Comparison of ENCODE assay signal across 20 mouse cellular contexts in genomic region chr3:69062764-69063163, GRCm38 (mm10). TPM values are rescaled to one million over a fixed set of nuclear protein-coding genes. Genes with fewer than 3 reads are reported as not detected.
A peak's percentile ranks its signal among the peaks of the same experiment; 100 is the strongest.
DNase-seq lines count a peak whose midpoint lies in the region; ATAC-seq and TF ChIP-seq lines count a peak whose summit lies in the region.
"Had no signal": no experiment of that assay in that cellular context is flagged by ENCODE, and none has a peak within 500 bp of the region (broad histone marks: within the 10 kb centered on the region; RNA-seq: fewer than 3 reads in every experiment).

No protein-coding gene starts in this region.

- no peak overlapping the region for H3K4me3 ChIP-seq in spleen, adult 2 months (ENCODE audit: extremely low read depth, insufficient read depth, insufficient read length)
- no peak overlapping the region for H3K4me3 ChIP-seq in MEL (ENCODE audit: control insufficient read depth in 1 of 2, insufficient read depth in 1 of 2, low read depth in 2 of 2, low read length in 2 of 2)
- H3K4me3 ChIP-seq: embryonic facial prominence, embryonic 13.5 days; forebrain, embryonic 12.5 days; heart, adult 2 months; heart, embryonic 15.5 days; hindbrain, embryonic 13.5 days had no signal

- peak; percentile 89 to 91 for TF ChIP-seq EP300 in MEL (IDR thresholded peaks at IDR 0.05; ENCODE audit: low read depth in 1 of 2, low read length in 2 of 2)

- intact Hi-C loops in left cerebral cortex, postnatal 36 days (cut with DNase I), result loop anchor here (2.0 kb wide), 1 partner anchor 18 kb away; the partner anchor contains the start of gene Trim59

- TF ChIP-seq CTCF in spleen, adult 2 months (IDR thresholded peaks at IDR 0.05; ENCODE audit: extremely low read depth, insufficient read depth, insufficient read length, insufficient replicate concordance), result no peak
- TF ChIP-seq CTCF in MEL (IDR thresholded peaks at IDR 0.05 in 2 of 3, conservative IDR thresholded peaks at IDR 0.05 in 1 of 3; ENCODE audit: control insufficient read depth in 1 of 3, insufficient read depth in 1 of 3, low read depth in 2 of 3, low read length in 3 of 3, poor library complexity in 1 of 3, severe bottlenecking in 1 of 3), result no peak

- no peaks in the 10 kb centered on the region for H3K27me3 ChIP-seq in spleen, adult 2 months (ENCODE audit: control insufficient read depth, insufficient read depth, low read length)
- no peaks in the 10 kb centered on the region for H3K27me3 ChIP-seq in MEL (ENCODE audit: control insufficient read depth in 1 of 2, insufficient read depth in 2 of 2, low read length in 2 of 2)
- H3K27me3 ChIP-seq in splenic B cell, adult 2 months (ENCODE audit: control insufficient read depth, insufficient read depth, low read length, poor library complexity, severe bottlenecking), result no peaks in the 10 kb centered on the region
- H3K27me3 ChIP-seq: embryonic facial prominence, embryonic 13.5 days; forebrain, embryonic 12.5 days; heart, embryonic 15.5 days; hindbrain, embryonic 13.5 days had no signal

- WGBS in spleen, adult 2 months, result 36% methylated on average over 1 of the region's 1 CpGs

- H3K4me1 ChIP-seq in spleen, adult 2 months (ENCODE audit: control insufficient read depth, insufficient read depth, insufficient read length), result peaks cover 8% of the 10 kb centered on the region
- H3K4me1 ChIP-seq in MEL (ENCODE audit: control insufficient read depth in 1 of 2, insufficient read depth in 2 of 2, low read length in 2 of 2), result peaks cover 12 to 16% of the 10 kb centered on the region in 2 experiments
- H3K4me1 ChIP-seq: embryonic facial prominence, embryonic 13.5 days; forebrain, embryonic 12.5 days; hindbrain, embryonic 13.5 days had no signal

- H3K27ac ChIP-seq in spleen, adult 2 months (ENCODE audit: insufficient read depth, low read length), result peak overlapping the region; percentile 60; the same call in 1 of the 2 replicates
- H3K27ac ChIP-seq in MEL (ENCODE audit: control insufficient read depth, low read depth, low read length), result peak overlapping the region; percentile 76
- H3K27ac ChIP-seq: embryonic facial prominence, embryonic 13.5 days; forebrain, embryonic 12.5 days; heart, adult 2 months; heart, embryonic 15.5 days; hindbrain, embryonic 13.5 days had no signal

- TF ChIP-seq POLR2A in spleen, adult 2 months (IDR thresholded peaks at IDR 0.05; ENCODE audit: low read depth, low read length), result no peak
- no peak for TF ChIP-seq POLR2A in MEL (IDR thresholded peaks at IDR 0.05; ENCODE audit: control insufficient read depth in 1 of 2, insufficient read depth in 1 of 2, low read depth in 1 of 2, low read length in 2 of 2, poor library complexity in 1 of 2)

- peak in 1 of 2 experiments; percentile 22 for DNase-seq in spleen, adult 2 months (ENCODE audit: low read depth in 1 of 2, low spot score in 2 of 2)
- DNase-seq in spleen, postnatal 10 days (ENCODE audit: low spot score in 2 of 2), result no peak
- DNase-seq in MEL (ENCODE audit: low read depth, low spot score), result peak; percentile 74
- peak; percentile 58 for DNase-seq in splenic B cell, adult 2 months (ENCODE audit: low read depth, low spot score)
- no peak for DNase-seq in left cerebral cortex, postnatal 36 days (ENCODE audit: low spot score in 2 of 2)
- no peak for DNase-seq in layer of hippocampus, postnatal 14 days (ENCODE audit: low spot score in 2 of 2)
- DNase-seq in thymus, adult 18-20 months, result no peak
- DNase-seq: adrenal gland, postnatal 10 days; cerebellum, adult 11-12 months; cerebellum, adult 9-10 months; cerebellum, postnatal 25 days; gastrocnemius, postnatal 10 days; heart, adult 2 months; heart, postnatal 14 days had no signal

- no peaks in the 10 kb centered on the region for H3K9me3 ChIP-seq in MEL (replicated peaks; ENCODE audit: insufficient read depth, low read length)
- H3K9me3 ChIP-seq: embryonic facial prominence, embryonic 13.5 days; forebrain, embryonic 12.5 days; heart, embryonic 15.5 days; hindbrain, embryonic 13.5 days had no signal

- H3K9ac ChIP-seq in MEL (ENCODE audit: control insufficient read depth, low read depth, low read length, poor library complexity, severe bottlenecking), result no peak overlapping the region
- H3K9ac ChIP-seq: embryonic facial prominence, embryonic 13.5 days; forebrain, embryonic 12.5 days; heart, embryonic 15.5 days; hindbrain, embryonic 13.5 days had no signal

- no peaks in the 10 kb centered on the region for H3K36me3 ChIP-seq in spleen, adult 2 months (ENCODE audit: control insufficient read depth, insufficient read depth, low read length)
- H3K36me3 ChIP-seq in MEL (ENCODE audit: control insufficient read depth in 1 of 2, insufficient read depth in 2 of 2, low read length in 2 of 2), result peaks cover 0 to 23% of the 10 kb centered on the region in 2 experiments; a peak in 2 of 4 replicates
- H3K36me3 ChIP-seq in splenic B cell, adult 2 months (ENCODE audit: control insufficient read depth, insufficient read depth, low read length, poor library complexity, severe bottlenecking), result no peaks in the 10 kb centered on the region
- H3K36me3 ChIP-seq: embryonic facial prominence, embryonic 13.5 days; forebrain, embryonic 12.5 days; heart, embryonic 15.5 days; hindbrain, embryonic 13.5 days had no signal

- H3K79me2 ChIP-seq in MEL (ENCODE audit: control insufficient read depth, insufficient read depth, low read length, poor library complexity), result no peaks in the 10 kb centered on the region

- TF ChIP-seq RAD21 in MEL (IDR thresholded peaks at IDR 0.05; ENCODE audit: low read depth, low read length), result no peak

- ATAC-seq in granulocyte monocyte progenitor cell, adult 5-6 weeks (replicated peaks; ENCODE audit: poor library complexity, severe bottlenecking), result peak; percentile 85
- ATAC-seq: forebrain, embryonic 16.5 days had no signal

TF ChIP-seq in MEL, 35 proteins besides CTCF, POLR2A, EP300 and RAD21:
- TF ChIP-seq MAX (IDR thresholded peaks at IDR 0.05; ENCODE audit: low read length), result no peak; the same call in 1 of the 2 replicates
- peak; percentile 57; the same call in 1 of the 2 replicates for TF ChIP-seq BHLHE40 (IDR thresholded peaks at IDR 0.05; ENCODE audit: borderline replicate concordance, low read depth, low read length)
- no peak for TF ChIP-seq JUND (IDR thresholded peaks at IDR 0.05; ENCODE audit: low read depth, low read length)
- peak; percentile 89 for TF ChIP-seq TCF12 (IDR thresholded peaks at IDR 0.05; ENCODE audit: low read depth, low read length)
- TF ChIP-seq ZKSCAN1 (IDR thresholded peaks at IDR 0.05; ENCODE audit: low read depth, low read length), result no peak
- TF ChIP-seq TAL1 (IDR thresholded peaks at IDR 0.05; ENCODE audit: low read length), result peak; percentile 49
- TF ChIP-seq SIN3A (IDR thresholded peaks at IDR 0.05; ENCODE audit: low read length), result peak; percentile 72; the same call in 1 of the 2 replicates
- TF ChIP-seq RCOR1 (IDR thresholded peaks at IDR 0.05; ENCODE audit: low read depth, low read length), result peak; percentile 87
- TF ChIP-seq GATA1 (IDR thresholded peaks at IDR 0.05; ENCODE audit: low read depth, low read length), result peak; percentile 92
- TF ChIP-seq SMC3 (IDR thresholded peaks at IDR 0.05; ENCODE audit: low read depth, low read length), result no peak
- no peak for TF ChIP-seq E2F4 (IDR thresholded peaks at IDR 0.05; ENCODE audit: borderline replicate concordance, low read depth, low read length)
- TF ChIP-seq MXI1 (IDR thresholded peaks at IDR 0.05; ENCODE audit: low read depth, low read length), result peak; percentile 71
- TF ChIP-seq ETS1 (IDR thresholded peaks at IDR 0.05; ENCODE audit: low read depth, low read length), result peak; percentile 81

RNA-seq across cellular contexts. Expression of gene Trim59, which starts 18.2 kb away (rescaled TPM):
- 3.7 and 4.4 TPM in 2 replicates for polyA plus RNA-seq in spleen, adult 2 months (2012; rRNA removed)
- 11.3 and 14.8 TPM in 2 replicates for total RNA-seq in MEL (2012; rRNA removed)
- 10 to 100 TPM in 1 of 2 experiments, not detected in 1; 17.4 TPM for polyA plus RNA-seq in MEL (2012; ENCODE audit: insufficient read depth in 1 of 2, insufficient read length in 2 of 2, low read depth in 1 of 2, low replicate concordance in 2 of 2, missing spikeins in 1 of 2)
- 28.7 and 33.7 TPM in 2 replicates for total RNA-seq in granulocyte monocyte progenitor cell, adult 5-6 weeks (2014; fragmentation: Nextera tagmentation)
- total RNA-seq in granulocyte monocyte progenitor cell, adult 5-6 weeks (2017), result 20.2 and 23.8 TPM in 2 replicates
- total RNA-seq in left cerebral cortex, postnatal 36 days (2021), result 10 to 100 TPM; 10.3 to 10.4 TPM
- 1 to 10 TPM; 6.3 to 7.1 TPM for total RNA-seq in layer of hippocampus, postnatal 14 days (2021)

RNA-seq across cellular contexts. Expression of gene Smc4, which starts 58.2 kb away (rescaled TPM):
- 10.8 and 15.6 TPM in 2 replicates for polyA plus RNA-seq in spleen, adult 2 months (2012; rRNA removed)
- 75.9 and 86.7 TPM in 2 replicates for total RNA-seq in MEL (2012; rRNA removed)
- 1,000 to 10,000 TPM in 1 of 2 experiments, 10 to 100 TPM in 1; 88.7 to 1,112 TPM for polyA plus RNA-seq in MEL (2012; ENCODE audit: insufficient read depth in 1 of 2, insufficient read length in 2 of 2, low read depth in 1 of 2, low replicate concordance in 2 of 2, missing spikeins in 1 of 2)
- total RNA-seq in granulocyte monocyte progenitor cell, adult 5-6 weeks (2014; fragmentation: Nextera tagmentation), result 115 and 179 TPM in 2 replicates
- 624 and 700 TPM in 2 replicates for total RNA-seq in granulocyte monocyte progenitor cell, adult 5-6 weeks (2017)
- 1 to 10 TPM; 5.1 to 6.1 TPM for total RNA-seq in left cerebral cortex, postnatal 36 days (2021)
- total RNA-seq in layer of hippocampus, postnatal 14 days (2021), result 1 to 10 TPM; 8.4 to 9.3 TPM

RNA-seq across cellular contexts. Expression of gene Ift80, which starts 58.4 kb away (rescaled TPM):
- polyA plus RNA-seq in spleen, adult 2 months (2012; rRNA removed), result 2.6 and 3.1 TPM in 2 replicates
- total RNA-seq in MEL (2012; rRNA removed), result 4.6 and 6.3 TPM in 2 replicates
- polyA plus RNA-seq in MEL (2012; ENCODE audit: insufficient read depth in 1 of 2, insufficient read length in 2 of 2, low read depth in 1 of 2, low replicate concordance in 2 of 2, missing spikeins in 1 of 2), result 1 to 10 TPM in 1 of 2 experiments, not detected in 1; 8.4 TPM
- total RNA-seq in granulocyte monocyte progenitor cell, adult 5-6 weeks (2014; fragmentation: Nextera tagmentation), result 11.9 and 16.4 TPM in 2 replicates
- total RNA-seq in granulocyte monocyte progenitor cell, adult 5-6 weeks (2017), result 20.2 and 27.6 TPM in 2 replicates
- total RNA-seq in left cerebral cortex, postnatal 36 days (2021), result 10 to 100 TPM; 22.5 to 23.6 TPM
- total RNA-seq in layer of hippocampus, postnatal 14 days (2021), result 10 to 100 TPM; 18.9 to 19.4 TPM

Comparison
In these comparisons a context has a peak if more than half of its experiments do, and no peak if none do; other contexts are left out.
1. DNase-seq: peak in MEL (single experiment) and splenic B cell, adult 2 months (single experiment); none in spleen, postnatal 10 days (0 of 2), left cerebral cortex, postnatal 36 days (0 of 2), layer of hippocampus, postnatal 14 days (0 of 2) and thymus, adult 18-20 months (0 of 2).